Mouse (Mus musculus): Measurements from ENCODE around the gene Rbm15.

DNA sequence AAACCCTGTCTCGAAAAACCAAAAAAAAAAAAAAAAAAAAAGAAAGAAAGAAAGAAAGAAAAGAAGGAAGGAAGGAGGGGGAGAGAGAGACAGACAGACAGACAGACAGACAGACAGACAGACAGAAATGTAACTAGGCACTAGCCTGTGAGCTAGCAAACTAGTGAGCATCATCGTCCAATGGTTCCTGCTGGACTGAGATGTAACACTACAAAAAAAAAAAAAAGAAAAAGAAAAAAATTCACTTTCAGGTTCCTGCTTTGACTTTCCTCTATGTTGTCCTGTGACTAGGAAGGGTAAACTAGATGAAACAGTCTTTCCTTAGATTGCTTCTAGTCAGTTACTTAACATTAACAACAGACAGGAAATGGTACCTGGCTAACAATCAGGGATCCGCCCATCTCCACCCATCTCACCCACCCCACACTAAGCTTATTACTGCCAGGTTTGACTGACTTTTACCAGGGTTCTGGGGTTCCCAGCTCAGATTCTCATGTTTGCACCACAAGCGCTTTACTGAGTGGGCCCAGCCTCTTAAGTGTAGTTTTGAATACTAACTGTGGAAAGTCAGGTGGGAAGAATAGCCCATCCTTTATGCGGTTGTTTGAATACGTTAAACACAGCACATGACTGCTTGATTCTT lies 22.3 kb upstream of the Rbm15 start:
- no peak for TF ChIP-seq POLR2A (IDR thresholded peaks at IDR 0.05; ENCODE audit: low read depth, low read length)
- no peak for TF ChIP-seq CTCF (IDR thresholded peaks at IDR 0.05; ENCODE audit: borderline replicate concordance, insufficient read depth, low read length)
